Mouse (Mus musculus) hindbrain, embryonic 11.5 days (tissue): ENCODE measurements around the gene Glyctk. TPM values are rescaled to one million over a fixed set of nuclear protein-coding genes. Genes with fewer than 3 reads are reported as not detected.

Experiments used
- microRNA counts: library from miRNA; unstranded; fragments of <30 nt; microRNA quantifications from one replicate; lab custom pipeline; 2015
- polyA plus RNA-seq: library from polyadenylated mRNA; unstranded; fragments of >200 nt; fragmentation: Nextera tagmentation; extraction: Ambion mirVana; gene quantifications from 2 replicates; pipeline ENCODE4 v1.2.1, GENCODE M21; 2014

Glyctk gene
- polyA plus RNA-seq, 1 experiment from 2014 or later, result 4.9 TPM

MicroRNA genes within 50 kb of the gene (microRNA counts, 519-probe panel; counts per million panel counts)
- 5,864 counts per million, percentile 84 among the panel's probes with 10 or more counts for microRNA mmu-let-7g (lab: Ali Mortazavi, UCI)

Other genes starting within 250 kb of the Glyctk start
- gene Col6a5, start 197.5 kb downstream of the Glyctk start, polyA plus RNA-seq, result not detected in 2 replicates
- gene Col6a4, start 61.4 kb downstream of the Glyctk start, polyA plus RNA-seq, result 0.19 and 0.21 TPM in 2 replicates
- gene Wdr82, start 12.8 kb upstream of the Glyctk start, polyA plus RNA-seq, result 32.7 and 32.8 TPM in 2 replicates
- gene Ppm1m, start 41.6 kb upstream of the Glyctk start, polyA plus RNA-seq, result 21.7 TPM in 2 replicates
- gene Twf2, start 45.0 kb upstream of the Glyctk start, polyA plus RNA-seq, result 57.3 and 59.6 TPM in 2 replicates
- not detected in 2 replicates for gene Tlr9, start 64.5 kb upstream of the Glyctk start, polyA plus RNA-seq
- 83.8 and 84.7 TPM in 2 replicates for gene Alas1, start 90.5 kb upstream of the Glyctk start, polyA plus RNA-seq
- 27.3 and 27.6 TPM in 2 replicates for gene Poc1a, start 122.9 kb upstream of the Glyctk start, polyA plus RNA-seq
- 25.0 and 25.8 TPM in 2 replicates for gene Dusp7, start 210.5 kb upstream of the Glyctk start, polyA plus RNA-seq